Mouse (Mus musculus): Measurements from ENCODE around the gene Gpr165.

DNA sequence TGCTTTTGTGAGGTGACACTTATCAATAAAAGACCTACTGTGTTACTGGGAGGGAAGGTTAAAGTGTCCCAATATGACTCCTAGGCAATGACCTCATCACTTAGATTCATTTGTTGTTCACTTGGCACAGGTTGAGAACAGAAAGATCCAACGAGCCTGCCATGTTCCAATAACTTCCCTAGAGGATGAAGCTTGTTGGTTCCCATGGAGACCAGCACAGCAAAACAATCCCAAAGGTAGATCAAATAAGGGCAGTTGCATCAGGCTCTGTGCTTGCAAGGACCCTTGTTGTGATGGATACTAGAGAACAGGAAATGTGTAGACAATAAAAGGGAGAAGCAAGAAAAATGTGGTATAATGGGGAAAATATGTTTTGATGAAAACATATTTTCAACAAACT, 38.4 kb upstream of the Gpr165 start:
- TF ChIP-seq MAX (IDR thresholded peaks at IDR 0.05) (no peak), CTCF (IDR thresholded peaks at IDR 0.05; ENCODE audit: control insufficient read depth, insufficient read depth, insufficient read length) (no peak), MYOD1 (IDR thresholded peaks at IDR 0.05; ENCODE audit: control insufficient read depth, insufficient read length, low read depth) (no peak), USF1 (IDR thresholded peaks at IDR 0.05; ENCODE audit: low read depth) (no peak)
